Mouse (Mus musculus) embryo, embryonic 9.5 days (tissue): ENCODE measurements around the gene Utp15.

Experiments
- DNase-seq: peaks from one replicate; pipeline ENCODE4 v3.0.0-alpha.2; 2017; ENCODE audit errors: extremely low spot score

Utp15 gene

GRCm38 (mm10) chr13:98249594-98249993 lies 13.2 kb downstream of the Utp15 start:
- no peak for DNase-seq

- DNase-seq = no peak
Observed at GRCm38 (mm10) chr13:98245386-98245785, 17.5 kb downstream of the Utp15 start.

DNA sequence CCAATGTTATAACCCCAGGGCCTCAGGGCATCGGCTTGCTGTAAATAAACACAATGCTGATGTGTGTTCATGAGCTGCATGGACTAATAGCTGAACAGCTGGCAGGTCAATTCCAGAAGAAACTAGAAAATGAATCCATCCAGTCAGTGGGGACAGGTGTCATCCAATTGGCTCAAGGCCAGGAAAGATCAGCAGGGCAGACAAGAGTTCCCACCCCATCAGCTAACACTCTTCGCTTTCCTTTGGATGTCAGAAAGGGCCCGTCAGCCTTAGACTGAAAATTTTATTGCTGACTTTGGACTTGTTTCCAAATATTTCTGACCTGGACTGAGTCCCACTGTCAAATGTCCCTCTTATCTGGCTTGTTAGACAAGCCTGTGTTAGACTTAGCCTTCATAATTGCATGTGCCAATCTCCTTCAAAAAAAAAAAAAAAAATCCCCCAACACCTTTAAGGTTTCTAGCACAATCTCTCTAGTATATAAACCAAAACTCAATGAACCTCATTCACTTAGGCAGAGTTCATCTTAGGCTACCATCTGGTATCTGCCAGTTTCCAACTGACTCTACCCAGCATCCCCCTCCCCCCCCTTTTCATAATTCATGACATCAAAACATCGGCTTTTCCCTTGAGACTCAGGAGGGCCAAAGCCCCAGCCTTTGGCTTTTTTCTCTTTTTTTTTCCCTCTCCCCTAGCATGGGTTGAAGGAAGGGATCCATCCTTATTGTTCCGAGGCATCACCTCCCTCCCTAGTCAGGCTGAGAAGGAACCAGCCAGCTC lies 18.1 kb downstream of the Utp15 start:
- DNase-seq = no peak

DNA sequence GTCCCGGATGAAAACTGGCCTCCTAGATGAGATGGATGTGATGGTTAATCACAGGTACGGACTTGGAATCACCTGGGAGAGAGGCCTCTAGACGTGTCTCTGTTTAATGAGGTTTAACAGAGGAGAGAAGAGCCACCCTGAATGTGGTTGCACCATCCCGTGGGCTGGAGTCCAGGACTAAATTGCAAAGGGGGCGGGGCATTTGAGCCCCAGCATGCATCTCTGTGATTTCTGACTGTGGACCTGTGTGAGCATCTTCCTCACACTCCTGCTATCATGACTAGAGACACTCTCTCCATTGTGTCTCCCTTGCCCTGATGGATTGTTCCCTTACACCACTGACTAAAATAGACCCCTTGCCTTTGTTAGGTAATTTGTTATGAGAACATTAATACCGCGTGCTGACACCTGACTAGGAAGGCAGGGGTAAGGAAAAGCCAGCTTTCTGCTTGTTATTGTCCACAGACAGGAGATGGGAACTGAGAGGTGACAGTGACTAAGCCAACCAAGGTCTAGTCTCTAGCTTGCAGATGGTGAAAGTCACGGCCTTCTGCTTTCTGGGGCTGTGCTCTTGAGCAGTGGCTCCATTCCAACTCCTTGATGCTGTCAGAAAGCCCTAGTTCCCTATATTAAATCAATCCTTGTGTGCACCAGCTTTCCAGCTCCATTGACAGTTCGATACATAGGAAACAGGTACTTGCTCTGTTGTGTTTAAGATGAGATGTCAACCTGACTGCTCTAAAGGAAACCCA lies 21.1 kb downstream of the Utp15 start:
- no peak for DNase-seq

DNA sequence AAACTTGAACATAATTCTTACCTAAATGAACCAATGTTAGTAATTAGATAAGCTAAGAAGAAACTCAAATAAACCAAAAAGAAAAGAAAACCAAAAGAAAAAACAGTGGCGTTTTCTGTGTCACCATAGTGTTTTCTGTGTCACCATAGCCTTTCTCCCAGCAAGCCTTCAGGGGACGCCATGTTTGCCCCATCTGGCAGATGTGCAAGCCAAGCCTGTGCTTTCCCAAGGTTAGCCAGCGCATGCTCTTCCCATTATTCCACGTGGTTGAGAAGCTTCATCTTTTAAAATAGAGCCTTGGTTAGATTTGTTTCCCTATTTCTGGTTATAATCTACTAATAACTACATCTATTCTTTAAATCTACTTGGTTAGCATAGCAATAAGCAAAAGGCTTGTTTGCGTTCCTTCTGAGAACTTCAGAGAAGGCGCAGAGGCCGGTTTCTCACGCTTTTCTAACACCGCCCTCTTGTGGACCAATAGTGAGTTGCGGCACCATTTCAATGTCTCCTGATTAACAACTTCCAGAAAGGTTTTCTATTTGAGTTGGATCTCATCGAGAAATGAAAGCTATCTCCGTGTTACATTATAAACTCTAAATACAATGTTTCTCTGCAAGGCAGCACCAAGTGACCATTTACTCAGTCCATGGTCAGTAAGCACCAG lies 22.7 kb downstream of the Utp15 start:
- peak; percentile 67 for DNase-seq

GRCm38 (mm10) chr13:98235451-98235850 lies 27.4 kb downstream of the Utp15 start:
- DNase-seq = no peak

- no peak for DNase-seq
Observed at GRCm38 (mm10) chr13:98230511-98230910, 32.3 kb downstream of the Utp15 start.

DNA sequence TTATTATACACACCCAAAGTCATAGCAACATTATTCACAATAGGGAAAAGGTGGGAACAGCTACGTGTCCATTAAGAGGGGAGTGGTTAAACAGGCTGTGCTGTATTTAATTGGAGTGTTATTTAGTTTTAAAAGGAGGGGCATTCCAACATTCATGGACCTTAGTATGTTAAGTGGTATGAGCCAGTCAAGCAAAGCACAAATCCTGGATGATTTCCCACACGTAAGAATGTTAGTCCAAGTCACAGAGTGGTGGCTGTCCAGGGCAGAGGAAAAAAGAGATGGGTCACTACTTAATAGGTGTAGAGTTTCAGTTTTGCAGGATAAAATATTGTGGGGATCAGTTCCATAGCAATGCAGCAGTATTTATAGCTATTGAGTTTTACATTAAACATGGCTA lies 36.6 kb downstream of the Utp15 start:
- no peak for DNase-seq

- DNase-seq = peak; percentile 32
Observed at GRCm38 (mm10) chr13:98222848-98223247, 40.0 kb downstream of the Utp15 start.

DNA sequence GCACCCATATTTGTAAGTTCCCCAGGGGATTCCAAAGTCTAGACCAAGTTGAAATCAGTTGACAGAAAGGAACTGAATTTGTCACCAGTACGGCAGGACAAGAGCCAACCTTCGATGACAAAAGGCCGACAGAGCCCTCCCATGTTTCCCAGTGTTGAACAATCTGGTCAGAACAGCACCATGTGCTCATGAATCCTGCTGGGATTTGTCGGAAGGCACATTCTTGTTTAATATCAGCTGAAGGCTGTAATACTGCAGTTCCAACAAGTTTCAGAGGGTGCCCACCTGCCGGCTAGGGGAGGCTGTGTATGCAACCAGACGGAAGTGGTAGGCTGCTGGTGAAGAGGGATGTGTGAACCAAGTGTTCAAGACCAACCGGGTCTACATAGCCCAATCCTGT lies 52.7 kb downstream of the Utp15 start:
- no peak for DNase-seq

DNA sequence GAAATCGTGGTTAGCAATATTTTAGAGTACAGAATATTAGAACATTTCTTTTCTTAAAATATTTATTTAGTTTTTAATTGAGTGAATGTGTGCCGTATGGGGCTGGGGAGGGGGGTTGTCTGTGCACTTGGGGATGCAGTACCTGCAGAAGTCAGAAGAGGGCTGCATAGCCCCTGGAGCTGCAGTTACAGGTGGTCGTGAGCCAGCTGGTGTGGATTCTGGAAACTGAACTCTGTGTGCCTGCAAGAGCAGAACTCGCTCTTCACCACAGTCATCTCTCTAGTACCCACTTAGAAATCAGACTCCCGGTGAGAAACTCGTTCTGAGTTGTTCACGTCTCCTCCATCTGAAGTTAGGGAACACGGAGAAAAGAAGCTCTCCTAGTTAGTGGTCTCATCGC lies 54.0 kb downstream of the Utp15 start:
- DNase-seq = peak; percentile 48

DNA sequence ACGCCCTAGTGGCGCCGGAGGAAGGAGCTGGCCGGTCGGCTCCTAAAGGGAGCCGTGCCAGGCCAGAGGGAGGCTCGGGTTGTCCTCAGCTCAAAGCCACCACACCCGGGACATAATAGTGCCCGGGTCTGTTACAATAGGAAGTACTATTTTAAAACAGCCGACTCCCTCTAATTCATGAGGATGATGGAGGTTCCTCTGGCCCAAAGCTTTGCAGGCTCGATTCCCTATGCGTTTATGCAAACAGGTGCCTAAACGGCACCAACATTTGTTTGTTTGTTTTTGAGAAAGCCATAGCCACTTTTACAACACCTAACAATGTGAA lies 56.3 kb downstream of the Utp15 start:
- no peak for DNase-seq

- DNase-seq = peak; percentile 81
Observed at GRCm38 (mm10) chr13:98205771-98206545, 56.9 kb downstream of the Utp15 start, which contains the start of gene Arhgef28. Arhgef28 (minus strand) TSS chr13:98206439.

GRCm38 (mm10) chr13:98205111-98205510 lies 57.7 kb downstream of the Utp15 start:
- DNase-seq = peak; percentile 39

DNA sequence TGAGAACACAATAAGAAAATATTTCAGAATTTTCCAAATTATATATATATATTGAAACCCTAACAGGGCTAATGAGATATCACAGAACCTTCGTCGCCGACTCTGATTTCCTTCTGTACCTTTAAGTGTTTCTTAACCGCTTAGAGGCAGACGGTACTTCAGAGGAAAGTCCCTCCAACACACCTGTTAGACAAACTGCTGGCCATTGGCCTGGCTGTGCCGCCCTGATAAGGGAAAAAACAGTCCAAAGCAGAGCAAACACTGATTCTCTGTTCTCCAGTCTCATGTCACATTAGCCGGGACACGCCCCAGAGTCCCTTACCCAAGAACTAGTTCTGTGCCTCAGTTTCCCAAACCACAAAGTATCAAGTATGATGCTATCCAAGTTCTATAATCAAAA lies 58.5 kb downstream of the Utp15 start:
- DNase-seq = no peak

DNA sequence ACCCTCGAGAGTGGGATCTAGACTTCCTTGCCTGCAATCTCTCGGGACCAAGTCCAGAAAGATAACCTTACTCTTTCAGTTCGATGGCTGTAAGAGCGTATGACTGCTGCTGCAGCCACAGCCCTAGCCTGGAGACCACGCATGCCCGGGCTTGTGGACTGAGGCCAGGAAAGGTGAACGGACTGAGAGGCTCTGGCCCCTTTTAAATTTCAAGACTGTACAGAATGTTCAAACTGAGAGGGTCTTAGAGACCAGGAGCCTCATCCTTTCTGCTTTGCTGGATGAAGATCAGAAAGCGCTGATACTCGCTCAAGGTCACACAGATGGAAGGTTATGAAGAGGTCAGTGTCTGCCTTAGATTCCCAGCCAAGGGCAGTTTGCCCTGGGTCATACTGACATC lies 61.4 kb downstream of the Utp15 start:
- no peak for DNase-seq
